Mouse (Mus musculus) liver, embryonic 14.5 days (tissue): ENCODE measurements around the gene Rasa4. TPM values are rescaled to one million over a fixed set of nuclear protein-coding genes. Genes with fewer than 3 reads are reported as not detected.
"Not testable (repeated sequence)": the region's sequence is repeated elsewhere in the genome, so short reads cannot be mapped to it uniquely, and the experiment has no call there.

Source experiments
- ATAC-seq: fragments of 200-750 bp; cut with Nextera tagmentation; 2 replicates; pipeline ENCODE4 v1.8.0; 2017; ENCODE audit warnings: moderate number of reproducible peaks, mild to moderate bottlenecking, moderate library complexity; ENCODE audit not compliant: insufficient read depth
- DNase-seq, 3 experiments: peaks; one replicate each; pipeline ENCODE4 v3.0.0-alpha.2; 2012 to 2013; ENCODE audit warnings: low read depth in 3 of 3, low spot score in 3 of 3
- H3K27ac ChIP-seq: fragments of 300-500 bp; sonication (generic); 2 replicates; pipeline ENCODE4 v1.5.1; 2014; ENCODE audit warnings: moderate library complexity, mild to moderate bottlenecking, control low read depth, inconsistent platforms
- H3K27me3 ChIP-seq: fragments of 300-500 bp; sonication (generic); 2 replicates; pipeline ENCODE4 v1.6.1; 2014; ENCODE audit warnings: mild to moderate bottlenecking, low read length, moderate library complexity; ENCODE audit not compliant: control insufficient read depth, insufficient read depth
- H3K36me3 ChIP-seq: fragments of 300-500 bp; sonication (generic); replicated peaks from 2 replicates; pipeline ENCODE4 v1.6.1; 2014; ENCODE audit warnings: low read depth; ENCODE audit not compliant: control insufficient read depth, insufficient read depth
- H3K4me1 ChIP-seq, 2 experiments: fragments of 200-500 bp in 1 of 2; fragments of 300-500 bp in 1 of 2; sonication (generic) in 1 of 2; replicated peaks; 2 replicates each; pipeline ENCODE4 v1.6.1; 2012 to 2014; ENCODE audit warnings: antibody characterized with exemption in 1 of 2, inconsistent platforms in 1 of 2, low read length in 1 of 2; ENCODE audit not compliant: control insufficient read depth in 2 of 2, insufficient read depth in 2 of 2
- H3K4me2 ChIP-seq: fragments of 300-500 bp; sonication (generic); 2 replicates; pipeline ENCODE4 v1.6.1; 2014; ENCODE audit warnings: low read depth, mild to moderate bottlenecking, control low read depth, moderate library complexity
- H3K4me3 ChIP-seq, 2 experiments: fragments of 200-500 bp in 1 of 2; fragments of 300-500 bp in 1 of 2; sonication (generic) in 1 of 2; 2 replicates each; pipeline ENCODE4 v1.5.1; 2012 to 2014; ENCODE audit warnings: low read depth in 2 of 2, low read length in 2 of 2, mild to moderate bottlenecking in 2 of 2, control low read depth in 1 of 2, inconsistent platforms in 1 of 2, moderate library complexity in 1 of 2; ENCODE audit not compliant: insufficient read depth in 1 of 2
- H3K9ac ChIP-seq: fragments of 300-500 bp; sonication (generic); replicated peaks from 2 replicates; pipeline ENCODE4 v1.6.1; 2014; ENCODE audit warnings: mild to moderate bottlenecking, control low read depth, moderate library complexity
- H3K9me3 ChIP-seq: fragments of 300-500 bp; sonication (generic); 2 replicates; pipeline ENCODE4 v1.6.1; 2016; ENCODE audit warnings: low read length, mixed read lengths; ENCODE audit not compliant: control insufficient read depth
- CTCF ChIP-seq: IDR thresholded peaks from 2 replicates; pipeline ENCODE4 v1.5.1; 2016; ENCODE audit warnings: antibody characterized with exemption, low read depth, control low read depth
- EP300 ChIP-seq: IDR thresholded peaks from 2 replicates; pipeline ENCODE4 v1.6.1; 2016; ENCODE audit warnings: antibody characterized with exemption, low read depth
- WGBS: fragments of 180-500 bp; shearing (Covaris S2); extraction: QIAGEN DNeasy Blood & Tissue Kit; methylation state at CpG from one replicate; pipeline ENCODE4 v1.1.7; 2014; ENCODE audit not compliant: insufficient replicate concordance; 5-methylcytosine and 5-hydroxymethylcytosine counted together
- polyA plus RNA-seq, 2 experiments: library from polyadenylated mRNA; depleted of rRNA in 1 of 2; stranded (reverse) in 1 of 2; unstranded in 1 of 2; fragments of >200 nt; fragmentation: Nextera tagmentation in 1 of 2; extraction: Ambion mirVana in 1 of 2; gene quantifications; 2 replicates each; pipeline versions ENCODE4 v1.2.1 to v1.2.3; 2012 to 2014

Gene Rasa4
- polyA plus RNA-seq, 2 experiments, result 0.93 to 1.4 TPM

DNA sequence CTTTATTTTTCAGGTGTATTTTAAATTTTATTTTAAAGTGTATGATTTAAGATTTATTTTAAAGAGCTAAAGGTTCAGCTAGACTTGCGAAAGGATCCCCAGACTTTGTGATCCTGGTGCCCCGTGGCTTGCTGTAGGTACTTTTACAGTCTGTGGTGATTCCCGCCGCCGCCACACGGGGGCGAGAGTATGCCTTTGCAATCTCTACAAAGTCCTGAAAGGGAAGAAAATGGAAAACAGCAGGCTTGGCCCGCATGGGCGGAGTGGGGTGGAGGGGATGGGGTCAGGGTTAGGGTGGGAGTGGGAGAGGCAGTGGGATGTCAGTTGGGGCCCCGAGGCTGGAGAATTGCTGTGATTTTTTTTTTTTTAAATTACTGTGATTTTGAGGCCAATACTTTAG is 37.7 kb upstream of the Rasa4 start:
- Histone ChIP-seq H3K4me1 (no peaks in the 10 kb centered on the region), H3K9ac (no peak overlapping the region), H3K27ac (no peak overlapping the region), H3K4me2 (no peak overlapping the region), H3K4me3 (no peak overlapping the region), H3K27me3 (no peaks in the 10 kb centered on the region), H3K36me3 (no peaks in the 10 kb centered on the region), H3K9me3 (no peaks in the 10 kb centered on the region)
- no peak for TF ChIP-seq EP300
- peak; percentile 89 for TF ChIP-seq CTCF
- no peak for ATAC-seq
- 4% methylated on average over 10 of the region's 10 CpGs for WGBS
- peak; percentile 34 to 44 (median 36) for DNase-seq

DNA sequence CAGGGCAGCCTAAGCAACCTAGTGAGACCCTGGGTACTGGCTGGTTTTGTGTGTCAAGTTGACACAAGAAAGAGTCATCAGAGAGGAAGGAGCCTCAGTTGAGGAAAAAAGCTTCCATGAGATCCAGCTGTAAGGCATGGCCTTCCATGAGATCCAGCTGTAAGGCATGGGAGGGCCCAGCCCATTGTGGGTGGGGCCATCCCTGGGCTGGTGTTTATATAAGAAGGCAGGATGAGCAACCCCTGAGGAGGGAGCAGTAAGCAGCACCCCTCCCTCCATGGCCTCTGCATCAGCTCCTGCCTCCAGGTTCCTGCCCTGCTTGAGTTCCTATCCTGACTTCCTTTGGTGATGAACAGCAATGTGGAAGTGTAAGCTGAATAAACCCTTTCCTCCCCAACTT is 35.2 kb upstream of the Rasa4 start:
- ATAC-seq, H3K9me3 ChIP-seq, H3K4me3 ChIP-seq, H3K27me3 ChIP-seq, H3K4me2 ChIP-seq, H3K27ac ChIP-seq, H3K36me3 ChIP-seq, H3K4me1 ChIP-seq, DNase-seq, H3K9ac ChIP-seq: not testable (repeated sequence)

DNA sequence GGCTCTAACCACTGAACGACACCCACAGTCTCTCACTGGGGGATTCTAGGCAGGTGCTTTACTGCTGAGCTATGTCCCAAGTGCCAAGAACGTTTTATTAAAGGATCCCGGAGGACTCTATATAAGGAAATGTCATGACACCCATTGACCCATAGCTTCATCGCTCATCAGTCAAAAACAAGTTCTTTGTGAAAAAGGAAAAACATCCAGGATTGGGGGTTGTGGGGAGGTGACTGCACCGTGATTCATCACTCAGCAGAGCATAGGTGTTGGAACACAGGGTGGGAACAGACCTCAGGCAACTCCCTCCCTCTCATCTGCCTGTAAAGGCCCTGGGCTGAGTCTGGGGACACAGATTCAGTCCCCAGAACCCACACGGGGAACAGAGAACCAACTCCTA is 33.8 kb upstream of the Rasa4 start:
- Histone ChIP-seq H3K9ac (no peak overlapping the region), H3K36me3 (no peaks in the 10 kb centered on the region), H3K4me1 (no peaks in the 10 kb centered on the region), H3K4me2 (no peak overlapping the region), H3K9me3 (no peaks in the 10 kb centered on the region), H3K27ac (no peak overlapping the region), H3K4me3 (no peak overlapping the region), H3K27me3 (no peaks in the 10 kb centered on the region)
- TF ChIP-seq CTCF, result no peak
- no peak for TF ChIP-seq EP300
- DNase-seq, result no peak
- WGBS, result 57% methylated on average over 6 of the region's 6 CpGs
- ATAC-seq, result no peak

DNA sequence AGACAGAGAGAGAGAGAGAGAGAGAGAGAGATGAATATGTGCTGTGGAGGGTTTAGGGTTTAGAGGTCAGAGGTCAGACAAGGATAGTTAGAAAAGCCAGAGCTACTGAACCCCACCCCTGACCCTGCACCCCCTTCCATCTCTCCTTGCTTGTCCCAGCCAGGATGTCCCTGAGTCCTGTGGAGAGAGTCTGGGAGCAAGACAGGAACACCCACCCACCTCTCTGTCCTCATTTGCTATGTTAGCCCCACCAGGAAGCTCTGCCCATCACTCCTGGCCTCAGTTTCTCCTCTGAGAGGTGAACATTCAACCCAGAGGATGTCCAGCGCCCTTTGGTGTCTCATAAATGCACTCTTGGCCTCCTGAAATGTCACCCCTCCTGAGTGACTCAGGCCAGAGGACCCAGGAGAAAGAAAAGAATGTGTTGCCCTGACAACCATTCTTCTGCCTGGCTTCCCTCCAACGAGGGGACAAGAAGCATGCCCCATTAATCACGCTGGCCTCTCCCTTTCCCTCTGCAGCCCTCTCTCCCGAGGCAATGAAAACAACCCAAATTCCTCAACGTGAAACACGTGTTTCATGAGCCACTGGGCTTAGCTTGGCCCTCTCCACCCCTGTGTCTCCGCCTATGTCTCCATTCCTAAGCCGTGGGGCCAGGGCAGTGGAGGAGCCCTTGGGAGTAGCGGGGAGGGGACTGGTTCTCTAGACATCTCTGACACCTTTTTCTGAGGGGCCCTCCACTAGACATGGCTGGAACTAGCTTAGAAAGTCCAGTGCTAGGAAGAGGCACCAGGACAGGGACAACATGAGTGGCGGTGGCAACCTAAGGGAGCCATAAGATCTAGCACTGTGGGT is 32.3 kb upstream of the Rasa4 start:
- Histone ChIP-seq H3K36me3 (no peaks in the 10 kb centered on the region), H3K9me3 (no peaks in the 10 kb centered on the region), H3K4me2 (no peak overlapping the region), H3K9ac (no peak overlapping the region), H3K4me1 (no peaks in the 10 kb centered on the region), H3K4me3 (no peak overlapping the region), H3K27me3 (no peaks in the 10 kb centered on the region), H3K27ac (no peak overlapping the region)
- ATAC-seq (no peak), DNase-seq (no peak)
- WGBS, result 26% methylated on average over 10 of the region's 10 CpGs
- TF ChIP-seq EP300 (no peak), CTCF (no peak)

DNA sequence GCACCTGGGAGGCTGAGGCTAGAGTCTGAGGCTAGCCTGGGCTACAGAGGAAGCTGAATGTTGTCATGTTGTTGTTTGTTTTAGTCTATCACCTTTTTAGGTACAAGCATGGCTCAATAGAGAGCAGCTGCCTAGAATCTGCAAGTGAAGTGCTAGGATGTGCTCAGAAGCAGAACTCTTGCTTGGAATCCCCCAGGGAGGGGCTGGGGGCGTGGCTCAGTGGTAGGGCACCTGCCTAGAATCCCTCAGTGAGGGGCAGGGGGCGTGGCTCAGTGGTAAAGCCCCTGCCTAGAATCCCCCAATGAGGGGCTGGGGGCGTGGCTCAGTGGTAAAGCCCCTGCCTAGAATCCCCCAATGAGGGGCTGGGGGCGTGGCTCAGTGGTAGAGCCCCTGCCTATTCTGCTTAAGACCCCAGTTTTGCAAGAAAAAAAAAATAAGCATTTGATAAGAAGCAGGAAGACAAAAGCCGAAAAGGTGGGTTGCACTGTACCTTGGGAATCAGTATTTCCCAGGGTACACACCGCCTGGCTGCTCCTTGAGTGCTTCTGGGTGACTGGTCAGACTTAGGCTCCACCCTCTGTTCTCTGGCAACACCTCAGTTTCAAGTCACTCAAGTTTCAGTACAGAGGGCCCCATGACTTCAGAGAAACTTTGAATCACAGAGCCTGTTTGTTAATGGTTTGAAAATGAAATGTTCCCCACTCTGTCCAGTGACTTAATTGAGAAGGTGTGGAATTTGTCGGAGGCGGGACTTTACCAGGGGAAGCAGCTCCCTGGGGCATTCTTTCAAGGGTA is 30.7 kb upstream of the Rasa4 start:
- Histone ChIP-seq H3K4me2 (no peak overlapping the region), H3K9me3 (no peaks in the 10 kb centered on the region), H3K36me3 (no peaks in the 10 kb centered on the region), H3K4me1 (no peaks in the 10 kb centered on the region), H3K27ac (no peak overlapping the region), H3K9ac (no peak overlapping the region), H3K4me3 (no peak overlapping the region), H3K27me3 (no peaks in the 10 kb centered on the region)
- WGBS, result 55% methylated on average over 8 of the region's 8 CpGs
- DNase-seq (no peak), ATAC-seq (no peak)
- TF ChIP-seq EP300 (no peak), CTCF (no peak)
